Mouse (Mus musculus) layer of hippocampus, postnatal 25 days (tissue): ENCODE measurements around the gene B830017H08Rik. TPM values are rescaled to one million over a fixed set of nuclear protein-coding genes. Genes with fewer than 3 reads are reported as not detected.

Experiments used
- DNase-seq, 2 experiments: peaks; one replicate each; pipeline ENCODE4 v3.0.0; 2022; ENCODE audit warnings: mixed read lengths in 2 of 2, low spot score in 1 of 2; ENCODE audit errors: extremely low spot score in 1 of 2
- total RNA-seq, 2 experiments: library from RNA; stranded (reverse); gene quantifications; 2 replicates each; pipeline ENCODE4 v1.2.3; 2021

The B830017H08Rik gene
- total RNA-seq, 2 experiments from 2014 or later: 3.6 to 3.7 TPM

DNA sequence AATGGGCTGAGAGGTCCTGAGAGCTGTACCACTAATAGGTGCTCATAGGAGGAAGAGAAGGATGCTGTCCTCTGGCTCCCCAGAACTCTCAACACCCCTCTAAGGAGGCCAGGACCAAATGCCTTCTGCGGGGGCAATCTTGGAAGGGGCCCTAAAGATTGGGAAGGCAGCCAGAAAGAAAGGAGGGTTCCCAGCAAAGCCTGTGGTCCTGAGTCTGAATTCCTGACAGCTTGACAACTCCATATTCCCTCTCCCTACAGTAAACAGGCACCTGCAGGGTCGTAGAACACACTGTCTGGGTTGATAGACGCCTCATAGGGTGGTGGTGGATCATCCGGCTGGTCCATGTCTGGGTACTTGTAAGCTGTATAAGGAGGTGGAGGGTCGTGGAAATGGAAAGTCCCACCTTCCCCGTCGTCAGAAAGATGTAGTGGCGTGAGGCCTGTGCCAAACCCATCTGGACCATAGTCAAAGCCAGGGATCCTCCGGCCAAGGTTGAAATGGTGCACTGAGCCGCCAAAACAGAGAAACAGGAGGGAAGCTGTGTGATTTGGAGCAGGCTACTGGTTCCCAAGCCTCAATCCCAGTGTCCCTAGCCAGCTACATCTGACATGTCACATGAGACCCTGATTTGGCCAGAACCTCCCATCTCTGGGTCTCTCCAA lies 10.9 kb downstream of the B830017H08Rik start:
- no peak for DNase-seq

DNA sequence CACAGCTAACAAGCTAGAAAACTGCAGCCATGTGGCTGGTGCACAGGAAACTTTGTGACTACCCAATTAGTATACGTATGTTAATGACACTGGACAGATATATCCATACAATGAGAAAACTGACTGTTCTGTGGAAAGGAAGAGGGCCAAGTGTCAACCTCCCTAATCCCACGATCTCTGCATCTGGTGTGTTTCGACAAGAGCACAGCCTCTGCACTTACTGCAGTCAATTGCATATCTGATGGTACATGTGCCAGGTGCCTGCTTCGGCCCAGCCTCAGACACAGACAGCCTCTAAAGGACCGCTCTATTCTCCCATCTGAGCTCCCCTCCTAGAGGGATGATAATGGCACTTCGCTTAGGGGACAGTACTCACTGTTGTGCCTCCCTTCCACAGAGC lies 15.5 kb downstream of the B830017H08Rik start:
- no peak for DNase-seq

DNA sequence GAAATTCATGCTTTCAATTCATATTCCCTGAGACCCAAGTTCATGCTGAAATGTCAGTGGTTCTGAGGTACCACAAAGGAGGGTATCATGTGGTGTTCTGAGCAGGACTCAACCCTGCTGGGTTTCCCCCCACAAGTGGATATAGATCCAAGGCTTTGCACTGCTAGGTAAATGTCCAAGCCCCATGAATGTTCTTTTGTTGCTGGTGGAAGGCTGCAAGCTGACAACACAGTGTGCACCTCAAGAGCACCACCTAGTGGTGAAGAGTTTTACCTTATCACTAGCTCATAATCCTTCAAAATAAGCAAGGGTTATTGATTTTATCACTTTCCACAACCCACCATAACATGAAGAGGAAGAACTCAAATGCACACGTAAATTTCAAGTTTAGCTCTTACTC lies 16.0 kb downstream of the B830017H08Rik start:
- DNase-seq: peak in 1 of 2 experiments; percentile 40

DNA sequence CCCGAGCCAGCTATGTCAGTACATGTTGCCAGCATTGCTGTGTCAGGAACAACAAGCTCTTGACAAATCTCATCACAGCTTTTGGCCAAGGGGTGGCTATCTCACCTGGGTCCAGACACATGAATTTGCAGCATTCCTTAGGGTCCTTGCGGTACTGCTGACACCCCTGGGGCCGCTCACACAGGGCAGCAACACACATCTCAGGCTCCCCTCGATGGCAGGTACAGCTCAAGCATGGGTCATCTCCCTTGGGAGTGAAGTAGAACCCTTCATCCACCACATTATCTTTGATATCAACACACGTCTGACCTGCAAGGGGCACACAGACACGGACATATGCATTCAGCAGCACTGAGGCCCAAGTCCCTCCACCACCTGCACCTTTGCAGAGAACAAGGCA lies 16.6 kb downstream of the B830017H08Rik start:
- no peak for DNase-seq

DNA sequence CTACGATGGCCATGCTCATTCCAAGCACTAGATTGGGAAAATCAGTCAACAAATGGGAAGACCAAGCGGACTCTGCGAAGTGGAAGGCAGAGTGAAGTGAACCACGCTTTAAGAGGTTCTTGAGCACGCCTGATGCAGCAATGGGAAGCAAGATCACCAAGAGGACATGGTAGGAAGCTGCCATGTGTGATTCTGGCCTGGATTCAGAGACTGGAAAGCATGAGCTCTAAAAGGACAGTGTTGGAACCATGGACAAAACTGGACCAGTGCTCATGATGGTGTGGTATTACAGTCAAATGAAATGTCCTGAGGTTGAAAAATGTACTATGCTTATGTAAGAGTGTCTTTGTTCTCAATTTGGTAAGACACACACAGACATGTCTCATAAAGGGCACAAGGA lies 18.4 kb downstream of the B830017H08Rik start:
- DNase-seq: no peak

DNA sequence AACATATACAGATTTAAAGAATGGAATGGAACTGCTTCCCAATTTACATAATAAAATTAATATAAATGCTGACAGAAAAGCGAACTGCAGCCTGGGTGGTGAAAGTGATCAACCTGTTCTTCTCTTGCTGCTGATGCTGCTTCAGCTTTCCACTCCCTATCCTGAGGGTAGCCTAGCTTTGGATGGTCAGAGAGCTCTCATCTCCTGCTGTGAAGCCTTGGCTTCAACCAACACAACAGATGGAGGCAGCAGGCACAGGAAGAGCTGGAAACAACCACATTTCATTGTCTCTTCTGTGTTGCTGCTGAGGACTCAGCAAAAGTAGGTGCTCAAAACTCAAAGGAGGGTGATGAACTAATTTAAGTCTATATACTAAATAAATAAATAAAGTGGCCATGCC lies 18.9 kb downstream of the B830017H08Rik start:
- DNase-seq: no peak

DNA sequence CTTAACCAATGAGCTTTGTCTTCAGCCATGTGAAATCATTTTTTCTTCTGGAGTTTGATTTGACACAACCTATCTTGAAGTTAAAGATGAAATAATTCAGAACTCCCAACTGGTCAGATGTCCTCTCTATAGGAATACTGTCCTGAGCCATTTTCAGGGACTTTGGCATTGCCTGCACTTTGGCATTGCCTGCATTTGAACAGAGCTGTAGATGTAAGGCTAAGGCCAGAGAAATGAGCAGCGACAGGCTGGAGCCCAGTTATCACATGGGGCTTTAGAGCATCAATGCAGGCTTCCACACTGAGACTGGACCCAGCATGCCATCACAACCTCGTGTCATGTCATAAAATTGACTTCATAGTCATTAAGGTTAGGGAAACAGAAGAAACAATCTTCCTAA lies 20.3 kb downstream of the B830017H08Rik start:
- no peak for DNase-seq

DNA sequence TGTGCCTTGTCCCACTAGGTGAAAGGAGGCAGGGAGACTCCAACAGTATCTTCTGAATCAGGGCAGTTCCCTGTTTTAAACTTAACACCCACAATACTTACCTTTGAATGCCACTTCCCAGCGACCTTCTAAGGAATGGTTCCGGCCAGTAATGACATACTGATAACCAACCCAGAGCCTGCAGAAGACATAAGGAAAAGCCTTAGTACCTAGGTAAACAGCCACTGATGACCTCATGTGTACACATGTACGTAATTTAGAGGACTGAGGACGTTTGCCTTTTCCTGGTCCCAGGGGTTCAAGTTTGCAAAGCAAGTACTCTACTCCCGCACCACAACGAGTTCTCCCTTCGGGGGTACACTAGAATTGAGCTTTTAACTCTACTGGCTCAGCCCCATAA lies 24.2 kb downstream of the B830017H08Rik start:
- DNase-seq: no peak

DNA sequence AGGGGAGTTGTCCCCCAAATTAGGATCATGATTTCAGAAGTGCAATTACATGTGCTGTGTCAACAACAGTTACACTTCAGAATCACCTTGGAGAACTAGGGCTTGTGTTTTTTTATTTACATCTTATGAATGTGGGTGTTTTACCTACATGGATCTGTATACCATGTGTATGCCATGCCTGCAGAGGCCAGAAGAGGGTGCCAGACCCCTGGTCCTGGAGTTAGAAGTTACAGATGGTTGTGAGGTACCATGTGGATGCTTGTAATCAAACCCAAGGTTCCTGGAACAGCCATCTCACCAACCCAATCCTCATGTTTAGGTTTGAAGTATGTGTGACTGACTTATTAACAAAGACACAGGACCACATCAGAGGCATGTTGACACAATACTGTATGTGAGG lies 25.7 kb downstream of the B830017H08Rik start:
- DNase-seq: no peak

DNA sequence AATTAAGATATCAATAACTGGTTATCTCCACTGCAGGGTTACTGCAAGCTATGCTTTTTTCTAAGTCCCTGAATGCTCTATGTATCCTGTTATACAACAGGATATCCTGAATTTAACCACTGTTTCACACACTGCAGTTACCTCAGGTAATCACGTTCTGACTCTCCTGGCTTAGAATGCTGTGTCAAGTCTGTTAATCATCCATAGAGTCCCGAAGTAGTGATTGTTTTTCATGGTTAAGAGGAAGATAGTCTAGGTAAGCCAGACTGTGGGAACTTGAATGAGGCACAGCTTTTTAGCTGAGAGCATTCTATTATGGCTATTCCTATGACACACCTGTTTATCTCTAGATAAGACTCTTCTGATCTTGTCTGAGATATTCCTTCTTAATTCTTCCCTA lies 32.4 kb downstream of the B830017H08Rik start:
- DNase-seq: no peak

DNA sequence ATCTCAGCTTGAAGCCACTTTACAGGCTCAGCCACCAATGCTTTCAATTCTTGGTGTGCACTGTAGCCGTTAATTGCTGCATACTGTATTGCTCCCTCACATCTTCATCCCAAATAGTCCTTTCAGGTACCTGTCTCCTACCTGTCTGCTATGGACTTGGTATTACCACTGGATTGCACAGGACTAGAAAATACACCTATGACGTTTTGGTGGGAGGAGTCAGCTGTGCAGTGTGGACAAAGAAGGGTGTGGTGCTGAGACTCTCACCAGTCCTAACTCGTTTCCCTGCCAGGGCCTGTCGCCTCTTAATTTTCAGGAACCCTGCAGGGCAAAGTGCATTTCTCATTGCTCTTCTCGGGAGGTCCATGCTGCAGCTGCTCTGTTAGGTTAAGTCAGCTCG lies 32.8 kb downstream of the B830017H08Rik start:
- no peak for DNase-seq

DNA sequence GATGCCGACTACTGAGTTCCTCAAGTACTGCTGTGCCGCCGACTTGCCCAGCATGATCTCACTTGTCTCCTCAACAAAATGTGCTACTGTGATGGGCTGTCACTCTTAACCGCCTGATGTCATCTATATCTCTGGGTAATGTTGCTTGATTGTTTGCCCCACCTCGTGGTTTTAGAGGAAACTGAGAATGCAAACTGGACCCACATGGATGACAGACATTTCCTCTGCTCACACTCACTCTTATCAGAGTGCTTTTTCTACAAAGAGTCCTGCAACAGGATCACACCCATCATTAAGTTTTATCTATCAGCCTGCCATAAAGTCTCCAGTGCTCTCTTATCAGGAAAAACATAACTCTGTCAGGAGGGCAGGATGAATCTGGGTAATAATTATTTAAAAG lies 38.3 kb downstream of the B830017H08Rik start:
- no peak for DNase-seq

DNA sequence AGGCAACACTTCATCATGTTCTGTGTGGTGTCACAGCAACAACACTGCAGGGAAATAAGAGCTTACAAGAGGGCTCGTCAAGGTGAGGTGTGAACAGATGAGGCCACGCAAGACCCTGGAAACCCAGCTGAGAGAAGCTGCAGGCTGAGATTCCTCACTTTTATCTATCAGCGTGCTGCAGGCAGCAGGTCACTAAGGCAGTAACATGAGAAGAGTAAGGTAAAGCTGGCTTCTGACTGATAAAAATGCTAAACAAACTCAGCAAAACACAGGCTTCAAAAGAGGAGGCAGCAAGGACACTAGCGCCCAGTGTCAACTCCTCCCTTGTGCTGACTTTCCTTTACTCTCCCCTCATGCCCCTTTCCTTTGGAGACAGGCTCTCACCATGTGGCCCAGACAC lies 40.1 kb downstream of the B830017H08Rik start:
- no peak for DNase-seq

DNA sequence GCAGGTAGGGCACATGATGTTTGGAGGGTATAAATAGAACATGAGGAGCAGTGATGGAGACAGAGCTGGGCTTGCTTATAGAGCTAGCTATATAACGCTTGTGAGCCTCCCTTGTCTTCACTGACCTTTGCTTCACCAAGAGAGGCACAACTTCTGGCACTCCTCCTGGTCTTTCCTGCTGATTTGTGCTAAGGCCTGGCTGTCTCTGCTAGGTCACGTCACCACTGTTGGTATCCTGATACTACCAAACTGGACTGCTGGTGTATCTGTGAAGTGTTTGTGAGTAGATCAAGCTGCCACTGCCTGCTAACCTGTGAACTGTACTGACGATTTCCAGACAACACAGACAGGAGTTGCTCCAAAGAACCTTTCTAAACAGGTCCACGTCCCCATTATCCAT lies 42.3 kb downstream of the B830017H08Rik start:
- no peak for DNase-seq

DNA sequence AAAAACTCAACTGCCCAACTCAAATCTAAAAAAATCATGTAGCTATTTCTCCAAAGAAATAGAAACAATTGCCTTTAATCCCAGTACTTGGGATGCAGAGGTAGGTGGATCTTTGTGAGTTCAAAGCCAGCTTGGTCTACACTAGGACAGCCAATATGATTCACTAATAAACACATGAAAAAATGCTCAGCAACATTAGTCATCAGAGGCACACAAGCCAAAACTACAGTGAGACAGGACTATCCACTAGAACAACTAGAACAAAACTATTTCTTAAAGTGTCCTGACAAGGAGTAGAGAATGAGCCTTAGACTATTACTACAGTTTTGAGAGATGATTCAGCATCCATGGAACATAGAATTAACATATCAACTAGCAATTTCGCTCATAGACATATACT lies 43.2 kb downstream of the B830017H08Rik start:
- no peak for DNase-seq

DNA sequence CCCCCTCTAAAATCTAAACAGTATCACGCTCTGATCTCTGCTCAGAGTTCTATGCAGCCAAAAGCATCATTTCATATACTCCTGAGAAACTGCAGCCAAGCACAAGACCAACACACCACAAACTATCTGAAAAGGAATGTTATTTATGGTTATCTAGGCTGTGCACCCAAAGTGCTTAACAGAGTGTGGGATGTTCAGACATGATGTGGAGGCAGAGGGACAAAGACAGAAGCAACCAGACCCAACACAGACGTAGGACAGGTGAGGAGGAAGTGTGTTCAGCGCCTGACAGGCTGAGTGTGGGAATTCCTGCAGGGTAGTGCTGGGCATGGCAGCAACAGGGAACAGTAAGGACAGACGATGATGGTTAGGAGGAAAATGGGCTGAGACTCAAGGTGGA lies 46.6 kb downstream of the B830017H08Rik start:
- DNase-seq: no peak

DNA sequence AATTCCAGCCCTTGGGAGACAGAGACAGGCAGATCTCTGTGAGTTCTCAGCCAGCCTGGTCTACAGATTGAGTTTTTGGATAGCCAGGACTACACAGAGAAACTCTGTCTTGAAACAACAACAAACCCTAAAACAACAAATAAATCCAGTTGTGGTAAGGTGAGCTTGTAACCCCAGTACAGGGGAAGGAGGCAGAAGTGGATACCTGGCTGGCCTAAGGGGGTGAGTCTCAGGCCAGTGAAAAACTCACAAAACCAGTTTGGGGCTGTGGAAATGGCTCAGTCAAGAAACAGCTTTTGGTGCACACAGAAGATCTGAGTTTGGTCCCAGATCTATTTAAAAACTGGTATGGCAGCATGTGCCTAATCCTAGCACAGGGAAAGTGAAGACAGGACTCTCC lies 49.3 kb downstream of the B830017H08Rik start:
- no peak for DNase-seq

DNA sequence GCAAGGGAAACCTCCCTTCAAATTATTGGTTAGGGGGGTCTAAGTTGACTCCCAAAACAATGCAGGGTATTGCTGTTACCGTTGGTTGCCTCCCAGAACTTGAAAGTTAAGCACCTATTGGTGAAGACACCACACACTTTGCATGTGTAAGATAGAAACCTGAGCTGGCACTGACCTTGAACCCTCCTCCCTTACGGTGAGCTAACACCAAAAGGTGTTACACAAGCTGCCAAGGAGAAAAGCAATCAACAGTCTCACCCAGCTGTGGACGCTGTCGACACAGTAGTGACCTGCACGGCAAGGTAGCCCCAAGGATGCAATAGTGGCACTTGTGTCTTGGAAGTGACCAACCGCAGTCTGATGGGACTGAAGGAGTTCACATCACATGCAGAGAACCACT lies 51.2 kb downstream of the B830017H08Rik start:
- no peak for DNase-seq

Other genes starting within 250 kb of the B830017H08Rik start
- 100 to 1,000 TPM in 1 of 2 experiments, 10 to 100 TPM in 1; 88.1 to 103 TPM for gene Slc7a4, start 249.9 kb upstream of the B830017H08Rik start, total RNA-seq
- 10 to 100 TPM; 40.8 to 58.6 TPM for gene Smpd4, start 213.8 kb upstream of the B830017H08Rik start, total RNA-seq
- 10 to 100 TPM; 38.7 to 39.3 TPM for gene Ccdc74a, start 186.7 kb upstream of the B830017H08Rik start, total RNA-seq
- 10 to 100 TPM; 62.7 to 82.2 TPM for gene Med15, start 100.2 kb upstream of the B830017H08Rik start, total RNA-seq
- gene Klhl22, start 73.5 kb upstream of the B830017H08Rik start, total RNA-seq: 100 to 1,000 TPM in 1 of 2 experiments, 10 to 100 TPM in 1; 97.3 to 103 TPM
- 1 to 10 TPM; 2.7 to 2.8 TPM for gene Scarf2, start 35.8 kb upstream of the B830017H08Rik start, total RNA-seq
- 10 to 100 TPM; 12.9 to 13.5 TPM for gene Car15, start 5.2 kb downstream of the B830017H08Rik start, total RNA-seq
- gene Gm20518, start 58.5 kb downstream of the B830017H08Rik start, total RNA-seq: 1 to 10 TPM; 2.4 to 2.7 TPM
- gene Tssk1, start 61.1 kb downstream of the B830017H08Rik start, total RNA-seq: under 1 TPM in 1 of 2 experiments, not detected in 1; 0.15 TPM
- 100 to 1,000 TPM; 103 to 114 TPM for gene Dgcr2, start 65.4 kb downstream of the B830017H08Rik start, total RNA-seq
- not detected for gene Tssk2, start 65.5 kb downstream of the B830017H08Rik start, total RNA-seq
- gene Ess2, start 78.2 kb downstream of the B830017H08Rik start, total RNA-seq: 10 to 100 TPM; 26.3 to 32.1 TPM
- not detected for gene Gsc2, start 81.9 kb downstream of the B830017H08Rik start, total RNA-seq
- 10 to 100 TPM; 52.6 to 53.5 TPM for gene Slc25a1, start 95.1 kb downstream of the B830017H08Rik start, total RNA-seq
- gene Vpreb2, start 147.3 kb downstream of the B830017H08Rik start, total RNA-seq: not detected
- 10 to 100 TPM; 76.0 to 85.6 TPM for gene Dgcr6, start 219.7 kb downstream of the B830017H08Rik start, total RNA-seq